Mouse (Mus musculus): ENCODE results near the gene Pak3. TPM values are rescaled to one million over a fixed set of nuclear protein-coding genes. Genes with fewer than 3 reads are reported as not detected.

Gene Pak3
- polyA plus RNA-seq, 1 experiment from 2014 or later, result 8.7 TPM

GRCm38 (mm10) chrX:143533574-143533973 is 15.2 kb downstream of the Pak3 start:
- Histone ChIP-seq H3K27me3 (ENCODE audit: control insufficient read depth, insufficient read depth, low read length) (0 out of 2 replicates have a peak, but pooled peaks cover 3% of the 10 kb centered on the region), H3K4me3 (ENCODE audit: low read depth, low read length) (no peak overlapping the region), H3K9ac (replicated peaks; ENCODE audit: low read depth, low read length) (no peak overlapping the region), H3K4me1 (ENCODE audit: control insufficient read depth, insufficient read depth, low read length) (no peaks in the 10 kb centered on the region), H3K4me2 (replicated peaks; ENCODE audit: low read depth, low read length) (no peak overlapping the region), H3K27ac (ENCODE audit: low read length) (no peak overlapping the region), H3K36me3 (ENCODE audit: control insufficient read depth, insufficient read depth, low read length) (no peaks in the 10 kb centered on the region), H3K9me3 (ENCODE audit: control insufficient read depth, low read depth, low read length) (no peaks in the 10 kb centered on the region)
- WGBS, result 84% methylated on average over 3 of the region's 3 CpGs
- no peak for ATAC-seq (ENCODE audit: insufficient number of reproducible peaks, insufficient read depth, low FRiP score, low read depth)

DNA sequence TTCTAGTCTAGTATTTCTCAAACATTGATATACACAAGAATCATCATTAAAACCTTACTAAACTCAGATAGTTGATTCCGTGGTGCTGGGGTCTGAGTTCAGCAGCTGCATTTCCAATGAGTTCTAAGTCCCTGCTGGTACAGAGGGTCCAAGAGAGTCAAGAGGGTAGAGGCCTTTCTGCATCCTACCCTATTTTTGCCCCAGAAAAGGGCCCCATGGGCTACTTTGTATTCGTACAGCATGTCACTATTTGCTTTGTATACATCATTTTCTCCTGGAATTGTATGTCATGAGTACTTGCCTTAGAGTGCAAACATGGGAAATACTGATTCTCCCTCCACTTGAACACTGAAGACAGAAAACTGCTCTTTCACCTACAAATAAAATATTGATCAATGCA is 24.4 kb downstream of the Pak3 start:
- 67% methylated on average over 2 of the region's 2 CpGs for WGBS
- ATAC-seq (ENCODE audit: insufficient number of reproducible peaks, insufficient read depth, low FRiP score, low read depth), result no peak

GRCm38 (mm10) chrX:143543186-143543793 is 24.9 kb downstream of the Pak3 start:
- Histone ChIP-seq H3K9ac (replicated peaks; ENCODE audit: low read depth, low read length) (no peak overlapping the region), H3K27ac (ENCODE audit: low read length) (no peak overlapping the region), H3K4me1 (ENCODE audit: control insufficient read depth, insufficient read depth, low read length) (no peaks in the 10 kb centered on the region), H3K27me3 (ENCODE audit: control insufficient read depth, insufficient read depth, low read length) (no peaks in the 10 kb centered on the region), H3K9me3 (ENCODE audit: control insufficient read depth, low read depth, low read length) (no peaks in the 10 kb centered on the region), H3K4me2 (replicated peaks; ENCODE audit: low read depth, low read length) (no peak overlapping the region), H3K4me3 (ENCODE audit: low read depth, low read length) (no peak overlapping the region), H3K36me3 (ENCODE audit: control insufficient read depth, insufficient read depth, low read length) (no peaks in the 10 kb centered on the region)
- WGBS, result 46% methylated on average over 7 of the region's 7 CpGs
- no peak for ATAC-seq (ENCODE audit: insufficient number of reproducible peaks, insufficient read depth, low FRiP score, low read depth)

More for the DNA sequence above, 24.4 kb downstream of the Pak3 start:
- Histone ChIP-seq H3K9me3 (ENCODE audit: control insufficient read depth, low read depth, low read length) (no peaks in the 10 kb centered on the region), H3K27me3 (ENCODE audit: control insufficient read depth, insufficient read depth, low read length) (no peaks in the 10 kb centered on the region), H3K36me3 (ENCODE audit: control insufficient read depth, insufficient read depth, low read length) (no peaks in the 10 kb centered on the region), H3K9ac (replicated peaks; ENCODE audit: low read depth, low read length) (no peak overlapping the region), H3K27ac (ENCODE audit: low read length) (no peak overlapping the region), H3K4me3 (ENCODE audit: low read depth, low read length) (no peak overlapping the region), H3K4me2 (replicated peaks; ENCODE audit: low read depth, low read length) (no peak overlapping the region), H3K4me1 (ENCODE audit: control insufficient read depth, insufficient read depth, low read length) (no peaks in the 10 kb centered on the region)

DNA sequence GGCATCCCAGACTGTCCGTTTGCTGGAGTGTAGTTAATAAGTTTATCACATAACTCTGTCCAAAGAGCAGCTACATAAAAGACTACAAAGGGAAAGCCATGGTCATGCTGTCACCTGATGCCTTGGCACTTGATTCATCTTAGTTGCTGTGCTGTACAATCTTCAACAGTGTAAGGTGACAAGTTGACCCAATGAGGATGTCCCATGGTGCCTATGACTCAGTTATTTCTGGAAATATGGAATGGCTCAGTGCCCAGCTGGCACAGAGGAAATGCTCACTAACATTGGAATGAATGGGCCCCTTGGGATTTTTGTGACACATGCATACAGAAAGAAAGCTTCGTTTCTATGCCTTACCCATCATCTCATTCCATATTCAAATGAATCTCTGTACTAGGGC is 55.3 kb downstream of the Pak3 start:
- Histone ChIP-seq H3K9me3 (ENCODE audit: control insufficient read depth, low read depth, low read length) (no peaks in the 10 kb centered on the region), H3K4me2 (replicated peaks; ENCODE audit: low read depth, low read length) (no peak overlapping the region), H3K27me3 (ENCODE audit: control insufficient read depth, insufficient read depth, low read length) (no peaks in the 10 kb centered on the region), H3K27ac (ENCODE audit: low read length) (no peak overlapping the region), H3K9ac (replicated peaks; ENCODE audit: low read depth, low read length) (no peak overlapping the region), H3K4me1 (ENCODE audit: control insufficient read depth, insufficient read depth, low read length) (no peaks in the 10 kb centered on the region), H3K4me3 (ENCODE audit: low read depth, low read length) (no peak overlapping the region), H3K36me3 (ENCODE audit: control insufficient read depth, insufficient read depth, low read length) (no peaks in the 10 kb centered on the region)
- ATAC-seq (ENCODE audit: insufficient number of reproducible peaks, insufficient read depth, low FRiP score, low read depth), result no peak
- 74% methylated on average over 2 of the region's 2 CpGs for WGBS

DNA sequence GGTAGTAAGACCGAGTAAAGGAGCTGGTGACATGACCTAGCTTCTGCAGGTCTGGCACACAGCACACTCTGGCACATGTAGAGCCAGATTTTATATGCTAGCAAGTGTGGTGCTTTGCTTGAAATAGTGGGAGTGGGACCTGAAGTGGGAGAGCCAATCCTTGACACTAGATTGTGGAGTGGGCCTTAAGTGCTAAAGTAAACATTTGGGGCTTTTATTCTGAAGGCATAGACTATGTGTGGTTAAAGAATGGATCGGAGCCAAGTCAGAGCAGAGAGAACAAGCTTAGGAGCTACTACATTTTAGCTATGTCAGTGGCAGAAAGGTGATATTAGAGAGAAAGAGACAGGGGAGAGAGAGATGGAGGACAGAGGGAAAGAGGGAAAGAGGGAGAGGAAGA is 61.5 kb downstream of the Pak3 start:
- Histone ChIP-seq H3K4me1 (ENCODE audit: control insufficient read depth, insufficient read depth, low read length) (no peaks in the 10 kb centered on the region), H3K27ac (ENCODE audit: low read length) (no peak overlapping the region), H3K9ac (replicated peaks; ENCODE audit: low read depth, low read length) (no peak overlapping the region), H3K4me2 (replicated peaks; ENCODE audit: low read depth, low read length) (no peak overlapping the region), H3K4me3 (ENCODE audit: low read depth, low read length) (no peak overlapping the region), H3K9me3 (ENCODE audit: control insufficient read depth, low read depth, low read length) (no peaks in the 10 kb centered on the region), H3K36me3 (ENCODE audit: control insufficient read depth, insufficient read depth, low read length) (no peaks in the 10 kb centered on the region), H3K27me3 (ENCODE audit: control insufficient read depth, insufficient read depth, low read length) (no peaks in the 10 kb centered on the region)
- no peak for ATAC-seq (ENCODE audit: insufficient number of reproducible peaks, insufficient read depth, low FRiP score, low read depth)
- 60% methylated on average over 2 of the region's 2 CpGs for WGBS

- H3K4me1 ChIP-seq (ENCODE audit: control insufficient read depth, insufficient read depth, low read length), result no peaks in the 10 kb centered on the region
- no peak overlapping the region for H3K27ac ChIP-seq (ENCODE audit: low read length)
- H3K4me3 ChIP-seq (ENCODE audit: low read depth, low read length), result no peak overlapping the region
- WGBS, result 57% methylated on average over 2 of the region's 2 CpGs
- H3K4me2 ChIP-seq (replicated peaks; ENCODE audit: low read depth, low read length), result no peak overlapping the region
- ATAC-seq (ENCODE audit: insufficient number of reproducible peaks, insufficient read depth, low FRiP score, low read depth), result no peak
- H3K36me3 ChIP-seq (ENCODE audit: control insufficient read depth, insufficient read depth, low read length), result no peaks in the 10 kb centered on the region
- no peaks in the 10 kb centered on the region for H3K9me3 ChIP-seq (ENCODE audit: control insufficient read depth, low read depth, low read length)
- H3K9ac ChIP-seq (replicated peaks; ENCODE audit: low read depth, low read length), result no peak overlapping the region
- no peaks in the 10 kb centered on the region for H3K27me3 ChIP-seq (ENCODE audit: control insufficient read depth, insufficient read depth, low read length)
Measured at GRCm38 (mm10) chrX:143580458-143580959, 62.1 kb downstream of the Pak3 start.

- 78% methylated on average over 5 of the region's 5 CpGs for WGBS
- no peak for ATAC-seq (ENCODE audit: insufficient number of reproducible peaks, insufficient read depth, low FRiP score, low read depth)
- Histone ChIP-seq H3K4me2 (replicated peaks; ENCODE audit: low read depth, low read length) (no peak overlapping the region), H3K27ac (ENCODE audit: low read length) (no peak overlapping the region), H3K9ac (replicated peaks; ENCODE audit: low read depth, low read length) (no peak overlapping the region), H3K9me3 (ENCODE audit: control insufficient read depth, low read depth, low read length) (no peaks in the 10 kb centered on the region), H3K27me3 (ENCODE audit: control insufficient read depth, insufficient read depth, low read length) (no peaks in the 10 kb centered on the region), H3K4me1 (ENCODE audit: control insufficient read depth, insufficient read depth, low read length) (no peaks in the 10 kb centered on the region), H3K36me3 (ENCODE audit: control insufficient read depth, insufficient read depth, low read length) (no peaks in the 10 kb centered on the region), H3K4me3 (ENCODE audit: low read depth, low read length) (no peak overlapping the region)
Measured at GRCm38 (mm10) chrX:143606877-143607449, 88.6 kb downstream of the Pak3 start.

GRCm38 (mm10) chrX:143618734-143619133 is 100.3 kb downstream of the Pak3 start:
- H3K4me1 ChIP-seq (ENCODE audit: control insufficient read depth, insufficient read depth, low read length), result no peaks in the 10 kb centered on the region
- no peak for ATAC-seq (ENCODE audit: insufficient number of reproducible peaks, insufficient read depth, low FRiP score, low read depth)
- H3K27ac ChIP-seq (ENCODE audit: low read length), result no peak overlapping the region
- 46% methylated on average over 4 of the region's 4 CpGs for WGBS
- no peaks in the 10 kb centered on the region for H3K9me3 ChIP-seq (ENCODE audit: control insufficient read depth, low read depth, low read length)
- H3K27me3 ChIP-seq (ENCODE audit: control insufficient read depth, insufficient read depth, low read length), result no peaks in the 10 kb centered on the region
- H3K36me3 ChIP-seq (ENCODE audit: control insufficient read depth, insufficient read depth, low read length), result no peaks in the 10 kb centered on the region
- no peak overlapping the region for H3K4me3 ChIP-seq (ENCODE audit: low read depth, low read length)
- H3K9ac ChIP-seq (replicated peaks; ENCODE audit: low read depth, low read length), result no peak overlapping the region
- H3K4me2 ChIP-seq (replicated peaks; ENCODE audit: low read depth, low read length), result no peak overlapping the region

GRCm38 (mm10) chrX:143627767-143628166 is 109.4 kb downstream of the Pak3 start:
- Histone ChIP-seq H3K4me2 (replicated peaks; ENCODE audit: low read depth, low read length) (no peak overlapping the region), H3K27ac (ENCODE audit: low read length) (no peak overlapping the region), H3K4me3 (ENCODE audit: low read depth, low read length) (no peak overlapping the region), H3K36me3 (ENCODE audit: control insufficient read depth, insufficient read depth, low read length) (no peaks in the 10 kb centered on the region), H3K9me3 (ENCODE audit: control insufficient read depth, low read depth, low read length) (no peaks in the 10 kb centered on the region), H3K27me3 (ENCODE audit: control insufficient read depth, insufficient read depth, low read length) (no peaks in the 10 kb centered on the region), H3K9ac (replicated peaks; ENCODE audit: low read depth, low read length) (no peak overlapping the region), H3K4me1 (ENCODE audit: control insufficient read depth, insufficient read depth, low read length) (no peaks in the 10 kb centered on the region)
- WGBS, result 71% methylated on average over 5 of the region's 5 CpGs
- ATAC-seq (ENCODE audit: insufficient number of reproducible peaks, insufficient read depth, low FRiP score, low read depth), result no peak

Data from stomach, embryonic 14.5 days (tissue).